Mouse (Mus musculus) skeletal muscle tissue, adult 2 months (tissue): ENCODE results near the gene Cox16.

Experiments used
- DNase-seq: peaks from one replicate; pipeline ENCODE4 v3.0.0-alpha.2; 2012; ENCODE audit warnings: low read depth, low spot score

The Cox16 gene

GRCm38 (mm10) chr12:81324991-81325390 lies 159.9 kb downstream of the Cox16 start:
- no peak for DNase-seq

GRCm38 (mm10) chr12:81324116-81324515 lies 160.8 kb downstream of the Cox16 start:
- no peak for DNase-seq

GRCm38 (mm10) chr12:81321021-81321420 lies 163.9 kb downstream of the Cox16 start:
- no peak for DNase-seq

GRCm38 (mm10) chr12:81317811-81318210 lies 167.1 kb downstream of the Cox16 start:
- no peak for DNase-seq

GRCm38 (mm10) chr12:81315953-81316352 lies 169.0 kb downstream of the Cox16 start:
- DNase-seq: no peak
